Mouse (Mus musculus): ENCODE results near the gene Pak4.
"Not testable (repeated sequence)": the region's sequence is repeated elsewhere in the genome, so short reads cannot be mapped to it uniquely, and the experiment has no call there.

Gene Pak4

DNA sequence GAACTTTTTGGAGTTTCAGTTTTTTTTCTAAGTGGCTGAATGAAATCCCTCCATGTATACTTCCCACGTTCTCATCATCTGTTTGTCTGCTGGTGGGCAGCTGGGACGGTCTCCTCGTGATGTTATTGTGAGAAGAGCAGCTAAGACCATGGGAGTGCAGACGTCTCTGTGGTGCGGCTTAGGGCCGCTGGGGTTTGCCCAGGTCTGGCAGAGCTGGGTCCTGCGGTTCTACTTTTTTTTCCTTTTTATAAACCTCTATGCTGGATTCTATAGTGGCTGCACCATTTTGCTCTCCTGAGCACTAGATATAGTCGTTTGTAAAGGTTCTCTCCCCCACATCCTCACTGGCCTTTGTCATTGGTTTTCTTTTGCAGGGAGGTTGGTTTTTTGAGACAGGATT is 86.5 kb downstream of the Pak4 start:
- in situ Hi-C loops (cut with MboI, MseI): no loop called here

DNA sequence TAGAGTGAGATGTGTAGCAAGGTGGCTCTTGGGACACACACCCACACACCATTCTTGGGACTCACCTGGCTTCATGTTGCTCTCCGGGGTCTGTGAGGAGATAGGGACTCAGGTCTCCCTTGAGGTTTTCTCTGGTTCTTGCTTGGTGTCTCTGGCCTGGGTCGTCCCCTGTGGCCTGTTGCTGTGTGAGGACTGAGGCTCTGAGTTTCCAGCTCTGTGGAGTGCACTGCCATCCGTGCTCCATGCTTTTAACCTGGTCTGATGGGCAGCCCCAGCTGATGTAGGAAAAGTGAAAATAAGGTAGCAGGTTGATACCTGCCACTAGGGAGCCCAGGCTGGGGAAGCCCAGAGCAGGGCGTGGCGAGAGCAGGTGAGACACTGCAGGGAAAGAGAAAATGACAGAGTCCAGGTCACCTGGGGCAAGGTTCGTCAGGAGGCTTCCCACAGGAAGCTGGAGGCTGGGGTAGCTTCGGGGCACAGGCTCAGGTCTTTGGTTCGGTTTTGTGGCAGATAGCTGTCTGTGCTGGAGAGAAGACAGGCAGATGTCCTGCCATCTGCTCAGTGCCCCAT is 87.5 kb downstream of the Pak4 start, which contains the start of gene Ifnl2:
Gene Ifnl2, minus strand, starts transcription at position 51 of the 570 bp plus-strand sequence.
- in situ Hi-C loops (cut with MboI, MseI): not testable (repeated sequence)

- in situ Hi-C loops (cut with MboI, MseI): not testable (repeated sequence)
Observed at GRCm38 (mm10) chr7:28509121-28509520, 88.9 kb downstream of the Pak4 start.

Data from T-helper 17 cell (primary cell).